Mouse (Mus musculus): Measurements from ENCODE around the gene Tstd2.

GRCm38 (mm10) chr4:46072631-46073030 is 65.9 kb downstream of the Tstd2 start:
- no peak for TF ChIP-seq CTCF (IDR thresholded peaks at IDR 0.05; ENCODE audit: extremely low read depth, insufficient read length, insufficient replicate concordance, low read depth, low read length)
- TF ChIP-seq POLR2A (IDR thresholded peaks at IDR 0.05; ENCODE audit: low read depth, low read length): no peak
